Mouse (Mus musculus) cortical plate, adult 2 months (tissue): Measurements from ENCODE around the gene Appbp2. TPM values are rescaled to one million over a fixed set of nuclear protein-coding genes. Genes with fewer than 3 reads are reported as not detected.

Experiments used
- H3K27ac ChIP-seq: fragments of 200-500 bp; 2 replicates; pipeline ENCODE4 v1.5.1; 2012; ENCODE audit warnings: low read length, control low read depth, inconsistent platforms; ENCODE audit not compliant: insufficient read depth
- H3K4me1 ChIP-seq: fragments of 200-500 bp; 2 replicates; pipeline ENCODE4 v1.6.1; 2011; ENCODE audit warnings: low read length; ENCODE audit not compliant: control insufficient read depth, insufficient read depth
- H3K4me3 ChIP-seq: fragments of 200-500 bp; 2 replicates; pipeline ENCODE4 v1.5.1; 2011; ENCODE audit warnings: mild to moderate bottlenecking, low read length, control low read depth; ENCODE audit not compliant: insufficient read depth
- CTCF ChIP-seq: fragments of 200-500 bp; IDR thresholded peaks from 2 replicates; pipeline ENCODE4 v1.5.1; 2011; ENCODE audit warnings: mild to moderate bottlenecking, control low read depth, low read length; ENCODE audit not compliant: insufficient read depth; ENCODE audit errors: extremely low read depth
- POLR2A ChIP-seq: fragments of 200-500 bp; IDR thresholded peaks from 2 replicates; pipeline ENCODE4 v1.6.1; 2011; ENCODE audit warnings: mild to moderate bottlenecking, low read length, control low read depth; ENCODE audit not compliant: insufficient read depth; ENCODE audit errors: extremely low read depth
- polyA plus RNA-seq: library from polyadenylated mRNA; depleted of rRNA; stranded (reverse); fragments of >200 nt; gene quantifications from 2 replicates; pipeline ENCODE4 v1.2.3, GENCODE M21; 2012

Appbp2 gene
- polyA plus RNA-seq, 1 experiment, result 35.8 TPM

DNA sequence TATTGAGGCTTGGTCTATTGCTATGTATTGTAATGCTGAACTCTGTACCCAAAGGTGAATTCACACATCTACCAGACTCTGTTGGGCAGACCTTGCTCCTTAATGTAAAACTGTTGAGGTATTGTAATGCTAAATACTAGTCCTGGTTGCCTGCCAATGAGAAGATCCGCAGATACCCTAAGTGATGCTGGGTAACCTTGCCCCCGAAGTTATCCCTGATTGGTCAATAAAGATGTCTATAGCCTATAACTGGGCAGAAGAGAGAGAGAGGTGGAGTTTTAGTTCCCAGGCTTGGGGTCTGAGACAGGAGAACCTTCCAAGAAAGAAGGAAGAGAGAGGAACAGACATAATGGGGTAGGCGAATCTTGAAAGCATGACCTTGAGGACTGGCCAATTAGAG, 5.3 kb upstream of the Appbp2 start:
- no peak overlapping the region for H3K4me3 ChIP-seq
- TF ChIP-seq POLR2A (no peak), CTCF (no peak)
- no peaks in the 10 kb centered on the region for H3K4me1 ChIP-seq
- no peak overlapping the region for H3K27ac ChIP-seq

DNA sequence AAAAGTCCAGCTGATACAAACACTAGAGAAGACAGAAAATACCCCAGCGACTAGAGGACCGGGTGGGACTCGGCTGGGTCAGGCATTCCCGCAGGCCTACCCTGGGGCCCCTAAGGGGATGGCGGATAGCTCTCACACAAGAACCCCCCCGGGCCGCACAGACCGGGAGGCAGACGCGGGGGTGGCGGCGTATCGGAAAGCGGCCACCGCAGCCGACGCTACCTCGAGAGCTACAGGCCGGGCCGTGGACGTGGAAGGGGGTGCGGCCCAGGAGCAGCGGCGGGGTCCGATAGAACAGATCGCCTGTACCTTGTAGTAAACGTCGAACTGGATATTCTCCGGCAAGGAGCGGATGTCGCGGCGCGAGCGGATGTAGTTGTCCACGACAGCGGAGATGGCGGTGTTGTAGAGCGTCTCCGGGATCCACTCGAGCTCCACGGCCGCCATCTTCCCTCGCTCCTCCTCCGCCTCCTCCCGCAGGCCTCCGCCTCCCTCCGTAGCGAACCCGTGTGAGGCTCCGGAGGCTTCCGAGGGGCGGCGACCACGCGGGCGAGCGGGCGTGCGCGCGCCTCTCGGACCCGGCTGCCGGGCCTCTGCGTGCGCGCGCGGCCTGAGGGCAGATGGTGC, 454 bp downstream of the Appbp2 start:
- H3K4me1 ChIP-seq, result no peaks in the 10 kb centered on the region; the same call in 1 of the 2 replicates
- TF ChIP-seq POLR2A, result no peak; the same call in 1 of the 2 replicates
- no peak for TF ChIP-seq CTCF
- H3K27ac ChIP-seq, result peak overlapping the region; percentile 82
- H3K4me3 ChIP-seq, result peak overlapping the region; percentile 89

DNA sequence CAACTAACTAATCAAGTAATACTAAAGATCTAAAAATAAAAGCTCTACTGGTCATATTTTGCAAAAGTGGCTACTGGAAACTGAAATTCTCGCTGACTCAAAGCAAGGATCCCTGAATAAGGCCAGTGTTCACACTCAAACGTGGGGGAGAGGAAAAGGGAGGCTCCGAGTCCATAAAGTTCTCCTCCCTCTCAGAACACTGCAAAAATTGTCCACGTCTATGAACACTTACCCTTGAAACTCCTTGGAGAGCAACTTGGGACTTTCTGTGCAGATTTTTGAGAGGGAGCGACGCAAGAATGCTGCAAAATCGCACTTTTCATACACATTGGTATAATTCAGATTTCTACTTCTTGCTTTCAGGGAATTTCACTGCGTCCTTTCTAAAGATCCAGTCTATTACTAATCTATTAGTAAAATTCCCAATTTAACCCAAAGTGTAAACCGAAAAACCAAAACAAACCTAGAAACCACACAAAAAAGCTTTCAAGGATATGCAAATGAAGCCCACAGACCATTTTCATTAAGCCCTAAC, 1.2 kb downstream of the Appbp2 start:
- H3K27ac ChIP-seq, result no peak overlapping the region
- H3K4me1 ChIP-seq, result no peaks in the 10 kb centered on the region; the same call in 1 of the 2 replicates
- TF ChIP-seq POLR2A (no peak), CTCF (no peak)
- H3K4me3 ChIP-seq, result peak overlapping the region; percentile 89

DNA sequence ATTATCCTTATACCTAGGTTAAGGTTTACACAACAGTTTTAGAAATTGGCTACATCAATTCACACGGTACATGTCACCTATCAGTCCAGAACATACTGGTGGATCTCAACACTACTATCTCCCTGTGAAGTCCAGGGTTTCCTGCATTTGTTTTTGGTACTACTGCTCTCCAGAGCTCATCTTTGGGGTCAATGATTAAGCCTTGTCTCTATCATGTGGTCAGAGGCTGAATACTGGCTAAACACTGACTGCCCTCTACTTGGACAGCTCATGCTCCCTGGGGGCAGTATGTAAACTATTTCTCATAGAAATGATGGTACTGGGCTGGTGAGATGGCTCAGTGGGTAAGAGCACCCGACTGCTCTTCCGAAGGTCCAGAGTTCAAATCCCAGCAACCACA, 11.7 kb downstream of the Appbp2 start:
- Histone ChIP-seq H3K4me1 (peaks cover 3% of the 10 kb centered on the region), H3K27ac (no peak overlapping the region), H3K4me3 (no peak overlapping the region)
- no peak for TF ChIP-seq CTCF
- no peak for TF ChIP-seq POLR2A

DNA sequence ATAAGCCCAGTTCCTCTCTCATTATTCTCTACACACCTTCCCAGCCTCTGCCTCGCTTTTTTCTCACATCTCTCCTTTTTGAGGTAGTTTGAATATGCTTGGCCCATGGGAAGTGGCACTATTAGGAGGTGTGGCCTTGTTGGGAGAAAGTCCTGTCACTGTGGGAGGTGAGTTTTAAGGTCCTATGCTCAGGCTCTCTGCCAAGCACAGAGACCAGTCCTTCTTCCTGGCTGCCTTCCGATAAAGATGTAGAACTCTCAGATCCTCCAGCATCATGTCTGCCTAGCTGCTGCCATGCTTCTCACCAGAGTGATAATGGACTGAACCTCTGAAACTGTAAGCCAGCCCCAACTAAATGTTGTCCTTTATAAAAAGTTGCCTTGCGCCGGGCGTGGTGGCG, 12.4 kb downstream of the Appbp2 start:
- H3K27ac ChIP-seq, result no peak overlapping the region
- TF ChIP-seq POLR2A (no peak), CTCF (no peak)
- H3K4me3 ChIP-seq, result no peak overlapping the region
- peaks cover 3% of the 10 kb centered on the region; the same call in 1 of the 2 replicates for H3K4me1 ChIP-seq

DNA sequence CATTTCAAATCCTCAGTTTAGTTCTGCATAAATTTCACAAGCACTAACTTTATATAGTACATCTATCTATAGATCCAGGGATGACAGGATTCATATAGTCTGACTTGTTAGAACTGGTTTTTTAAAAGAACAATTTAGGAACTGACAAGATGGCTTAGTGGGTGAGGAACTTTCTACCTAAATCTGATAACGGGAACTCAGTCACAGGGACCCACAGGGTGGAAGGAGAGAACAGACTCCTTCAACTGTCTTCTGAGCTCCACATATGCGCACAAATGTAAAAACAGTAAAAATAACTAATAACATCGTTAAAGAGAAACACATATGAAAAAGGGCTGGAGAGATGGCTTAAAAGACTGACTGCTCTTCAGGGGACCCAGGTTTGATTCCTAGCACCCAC, 15.9 kb downstream of the Appbp2 start:
- H3K4me1 ChIP-seq, result no peaks in the 10 kb centered on the region
- peak overlapping the region; percentile 40; the same call in 1 of the 2 replicates for H3K27ac ChIP-seq
- no peak overlapping the region for H3K4me3 ChIP-seq
- TF ChIP-seq POLR2A, result no peak
- TF ChIP-seq CTCF, result no peak

DNA sequence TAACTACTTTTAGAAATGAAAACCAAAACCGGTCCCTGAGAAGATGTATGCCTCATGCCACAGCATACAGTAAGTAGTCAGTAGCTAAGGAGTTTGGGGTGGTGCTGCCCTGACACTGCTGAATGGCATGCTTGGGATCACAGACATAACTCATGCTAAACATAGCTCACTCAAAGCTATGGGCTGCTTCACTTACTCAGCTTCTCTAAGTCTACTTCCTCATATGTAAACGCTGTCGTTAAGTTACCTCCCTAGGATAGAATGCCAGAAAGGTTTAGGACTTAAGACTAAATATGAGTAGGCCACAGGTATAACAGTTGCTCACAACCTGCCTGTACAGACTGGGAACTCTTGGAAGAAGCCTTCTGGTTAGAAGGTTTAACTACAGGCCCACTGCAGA, 20.3 kb downstream of the Appbp2 start:
- H3K27ac ChIP-seq, result no peak overlapping the region
- no peak for TF ChIP-seq POLR2A
- TF ChIP-seq CTCF, result no peak

DNA sequence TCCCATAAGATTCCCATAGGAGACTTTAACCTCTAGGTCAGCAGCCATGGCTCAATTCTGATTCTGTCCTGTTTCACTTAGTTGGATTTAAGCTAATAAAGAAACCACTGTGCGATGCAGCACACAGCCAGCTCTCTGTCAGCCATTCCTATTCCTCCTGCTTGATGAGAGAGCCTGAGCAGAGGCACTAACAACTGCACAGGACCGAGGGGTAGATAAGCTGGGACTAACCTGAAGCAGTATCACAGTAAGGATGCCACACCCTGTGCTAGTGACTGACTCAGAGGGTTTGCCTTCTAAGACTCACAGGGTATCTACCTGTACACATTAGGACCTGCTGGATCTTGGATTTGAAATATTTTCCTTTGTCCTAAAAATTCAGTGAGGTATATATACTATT, 21.7 kb downstream of the Appbp2 start:
- Histone ChIP-seq H3K4me1 (no peaks in the 10 kb centered on the region), H3K4me3 (no peak overlapping the region), H3K27ac (no peak overlapping the region)
- TF ChIP-seq CTCF, result no peak
- TF ChIP-seq POLR2A, result no peak

More for the DNA sequence above, 20.3 kb downstream of the Appbp2 start:
- H3K4me1 ChIP-seq, result no peaks in the 10 kb centered on the region
- H3K4me3 ChIP-seq, result no peak overlapping the region

DNA sequence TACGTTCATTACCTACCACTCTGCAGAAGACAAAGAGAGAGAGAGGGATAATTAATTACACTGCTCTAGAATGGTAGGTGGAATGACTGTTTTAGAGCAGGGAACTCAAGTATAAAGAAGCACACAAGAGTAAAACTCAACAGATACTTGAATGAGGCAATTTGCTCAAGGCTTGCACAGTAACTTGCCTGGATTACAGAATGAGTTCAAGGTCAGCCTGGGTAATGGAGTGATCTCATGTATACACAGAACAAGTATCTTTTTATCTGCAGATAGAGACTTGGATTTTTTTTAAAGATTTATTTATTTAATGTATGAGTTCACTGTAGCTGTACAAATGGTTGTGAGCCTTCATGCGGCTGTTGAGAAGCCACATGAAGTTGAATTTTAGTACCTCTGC, 23.8 kb downstream of the Appbp2 start:
- H3K27ac ChIP-seq, result no peak overlapping the region
- no peak overlapping the region for H3K4me3 ChIP-seq
- TF ChIP-seq CTCF (no peak), POLR2A (no peak)
- no peaks in the 10 kb centered on the region for H3K4me1 ChIP-seq

DNA sequence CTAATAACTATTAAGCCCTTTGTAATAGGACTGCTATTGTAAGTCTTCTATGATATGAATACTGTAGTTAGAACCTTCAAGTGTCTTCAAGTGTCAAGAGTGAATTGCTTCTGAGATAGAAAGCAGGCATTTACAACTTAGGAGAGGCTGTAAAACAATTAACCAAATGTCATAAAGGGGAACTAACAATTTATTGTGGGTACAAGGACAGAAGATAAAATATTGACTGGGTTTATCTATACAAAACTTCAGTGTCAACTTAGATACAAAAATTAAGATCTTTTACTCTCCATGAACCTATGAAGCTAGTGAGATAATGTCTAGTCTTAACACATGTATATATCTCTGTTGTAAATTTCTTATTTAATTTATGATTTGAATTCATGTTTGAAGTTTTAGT, 28.7 kb downstream of the Appbp2 start:
- H3K27ac ChIP-seq, result no peak overlapping the region
- TF ChIP-seq POLR2A (no peak), CTCF (no peak)
- H3K4me3 ChIP-seq, result no peak overlapping the region
- H3K4me1 ChIP-seq, result no peaks in the 10 kb centered on the region

DNA sequence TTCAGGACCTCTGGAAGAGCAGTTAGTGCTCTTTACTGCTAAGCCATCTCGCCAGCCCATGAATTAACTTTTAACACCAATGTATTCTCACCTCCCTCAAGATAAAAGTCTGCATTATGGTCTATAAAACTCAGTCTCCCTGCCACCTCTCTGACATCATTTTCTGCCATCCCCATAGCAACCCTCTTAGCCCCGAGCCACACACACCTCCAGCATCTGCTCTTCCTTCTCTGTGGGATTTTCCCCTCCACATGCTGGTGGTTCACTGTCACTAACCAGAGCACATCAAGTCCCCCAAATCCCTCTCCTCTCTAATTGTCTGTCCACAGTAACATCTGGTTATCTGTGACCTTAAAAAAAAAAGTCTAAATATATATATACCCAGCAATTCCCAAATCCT, 36.0 kb downstream of the Appbp2 start:
- no peak for TF ChIP-seq CTCF
- TF ChIP-seq POLR2A, result no peak
- Histone ChIP-seq H3K27ac (no peak overlapping the region), H3K4me1 (no peaks in the 10 kb centered on the region; the same call in 1 of the 2 replicates), H3K4me3 (no peak overlapping the region)
